Mouse (Mus musculus) monocyte, adult 2 months (primary cell): ENCODE measurements around the gene Olfr98.
A peak's percentile ranks its signal among the peaks of the same experiment; 100 is the strongest.
"Not testable (repeated sequence)": the region's sequence is repeated elsewhere in the genome, so short reads cannot be mapped to it uniquely, and the experiment has no call there.

ENCODE experiments used
- DNase-seq, 2 experiments: peaks; one replicate each; pipeline ENCODE4 v3.0.0; 2022; ENCODE audit warnings: low spot score in 2 of 2, low read depth in 1 of 2

The Olfr98 gene

GRCm38 (mm10) chr17:37263626-37264025 is at the start of gene Olfr98:
Gene Olfr98 (minus strand): TSS chr17:37263749.
- DNase-seq: no peak

GRCm38 (mm10) chr17:37310146-37310699 is 46.7 kb upstream of the Olfr98 start:
- DNase-seq: no peak

GRCm38 (mm10) chr17:37308483-37308882 is 44.9 kb upstream of the Olfr98 start:
- no peak for DNase-seq

- DNase-seq: no peak
Measured at GRCm38 (mm10) chr17:37304213-37304612, 40.7 kb upstream of the Olfr98 start, which contains the start of gene Olfr101. Gene Olfr101 (minus strand): TSS chr17:37304313.

GRCm38 (mm10) chr17:37283360-37283759 is 19.8 kb upstream of the Olfr98 start, which contains the start of gene Olfr99:
Gene Olfr99 (minus strand): TSS chr17:37283460.
- DNase-seq: no peak

- DNase-seq: no peak
Measured at GRCm38 (mm10) chr17:37280331-37280730, 16.8 kb upstream of the Olfr98 start.

GRCm38 (mm10) chr17:37276573-37276972 is 13.0 kb upstream of the Olfr98 start:
- DNase-seq: no peak

GRCm38 (mm10) chr17:37275626-37276248 is 12.2 kb upstream of the Olfr98 start:
- no peak for DNase-seq

GRCm38 (mm10) chr17:37270702-37271092 is 7.1 kb upstream of the Olfr98 start:
- peak; percentile 11 to 53 for DNase-seq

GRCm38 (mm10) chr17:37270058-37270701 is 6.6 kb upstream of the Olfr98 start, which contains the start of gene H2-M3:
Gene H2-M3 (plus strand): TSS chr17:37270220.
- DNase-seq: peak; percentile 71 to 89

- no peak for DNase-seq
Measured at GRCm38 (mm10) chr17:37250544-37250943, 13.0 kb downstream of the Olfr98 start.

GRCm38 (mm10) chr17:37249460-37249859 is 14.1 kb downstream of the Olfr98 start:
- no peak for DNase-seq

- peak in 1 of 2 experiments; percentile 12 for DNase-seq
Measured at GRCm38 (mm10) chr17:37246715-37247114, 16.8 kb downstream of the Olfr98 start.

GRCm38 (mm10) chr17:37242198-37242597 is 21.4 kb downstream of the Olfr98 start:
- no peak for DNase-seq

GRCm38 (mm10) chr17:37237230-37237629 is 26.3 kb downstream of the Olfr98 start, which contains the start of gene Olfr97:
Gene Olfr97 (minus strand): TSS chr17:37237330.
- not testable (repeated sequence) for DNase-seq

GRCm38 (mm10) chr17:37221879-37222278 is 41.7 kb downstream of the Olfr98 start:
- no peak for DNase-seq

- no peak for DNase-seq
Measured at GRCm38 (mm10) chr17:37219846-37220245, 43.7 kb downstream of the Olfr98 start, which contains the start of gene Olfr96. Gene Olfr96 (plus strand): TSS chr17:37220146.

- no peak for DNase-seq
Measured at GRCm38 (mm10) chr17:37218486-37218885, 45.1 kb downstream of the Olfr98 start.

- no peak for DNase-seq
Measured at GRCm38 (mm10) chr17:37213018-37213417, 50.5 kb downstream of the Olfr98 start, which contains the start of gene Olfr95. Gene Olfr95 (minus strand): TSS chr17:37213118.
